Mouse (Mus musculus) myocyte (in vitro differentiated cells): ENCODE data around the gene Unc13c. TPM values are rescaled to one million over a fixed set of nuclear protein-coding genes. Genes with fewer than 3 reads are reported as not detected.

Experiments
- H3K27me3 ChIP-seq: one replicate; pipeline ENCODE4 v1.6.1; 2011; ENCODE audit not compliant: control insufficient read depth, insufficient read depth, insufficient read length
- H3K36me3 ChIP-seq: one replicate; pipeline ENCODE4 v1.6.1; 2011; ENCODE audit not compliant: control insufficient read depth, insufficient read depth
- H3K4me2 ChIP-seq: one replicate; pipeline ENCODE4 v1.6.1; 2011; ENCODE audit warnings: low read depth, control low read depth
- H3K4me3 ChIP-seq: one replicate; pipeline ENCODE4 v1.5.1; 2011; ENCODE audit warnings: mild to moderate bottlenecking, control low read depth, moderate library complexity
- H3K79me2 ChIP-seq: one replicate; pipeline ENCODE4 v1.6.1; 2011; ENCODE audit not compliant: control insufficient read depth, insufficient read depth
- H3ac ChIP-seq: one replicate; pipeline ENCODE4 v1.6.1; 2011; ENCODE audit not compliant: control insufficient read depth, insufficient read length
- CEBPB ChIP-seq: IDR thresholded peaks from 2 replicates; pipeline ENCODE4 v1.6.1; 2011; ENCODE audit warnings: mild to moderate bottlenecking, moderate library complexity; ENCODE audit not compliant: poor library complexity, insufficient read depth, severe bottlenecking
- E2F4 ChIP-seq: IDR thresholded peaks from one replicate; pipeline ENCODE4 v1.6.1; 2011; ENCODE audit warnings: mild to moderate bottlenecking, control low read depth, moderate library complexity; ENCODE audit not compliant: insufficient read depth
- MAX ChIP-seq: IDR thresholded peaks from one replicate; pipeline ENCODE4 v1.6.1; 2011; ENCODE audit warnings: low read depth, mild to moderate bottlenecking, control low read depth
- MYOD1 ChIP-seq, 3 experiments: IDR thresholded peaks; one replicate each; pipeline ENCODE4 v1.6.1; 2011; ENCODE audit warnings: control low read depth in 2 of 3, low read depth in 2 of 3, mild to moderate bottlenecking in 2 of 3, moderate library complexity in 1 of 3; ENCODE audit not compliant: insufficient read length in 2 of 3, control insufficient read depth in 1 of 3
- MYOG ChIP-seq, 3 experiments: IDR thresholded peaks; one replicate each; pipeline ENCODE4 v1.6.1; 2011; ENCODE audit warnings: control low read depth in 2 of 3, low read depth in 2 of 3, mild to moderate bottlenecking in 2 of 3; ENCODE audit not compliant: insufficient read length in 2 of 3, control insufficient read depth in 1 of 3, insufficient read depth in 1 of 3
- POLR2A ChIP-seq: IDR thresholded peaks from one replicate; pipeline ENCODE4 v1.6.1; 2011; ENCODE audit warnings: low read depth, mild to moderate bottlenecking, control low read depth, moderate library complexity; ENCODE audit not compliant: insufficient read length
- POLR2AphosphoS2 ChIP-seq: IDR thresholded peaks from one replicate; pipeline ENCODE4 v1.6.1; 2011; ENCODE audit warnings: low read depth, control low read depth; ENCODE audit not compliant: insufficient read length
- REST ChIP-seq: IDR thresholded peaks from one replicate; pipeline ENCODE4 v1.6.1; 2011; ENCODE audit warnings: mild to moderate bottlenecking, control low read depth, moderate library complexity; ENCODE audit not compliant: insufficient read depth, insufficient read length
- SRF ChIP-seq: IDR thresholded peaks from one replicate; pipeline ENCODE4 v1.6.1; 2011; ENCODE audit warnings: low read depth; ENCODE audit not compliant: control insufficient read depth, insufficient read length
- TCF12 ChIP-seq: IDR thresholded peaks from one replicate; pipeline ENCODE4 v1.6.1; 2011; ENCODE audit warnings: mild to moderate bottlenecking, control low read depth; ENCODE audit not compliant: poor library complexity, insufficient read depth, severe bottlenecking
- TCF3 ChIP-seq: IDR thresholded peaks from one replicate; pipeline ENCODE4 v1.6.1; 2011; ENCODE audit warnings: low read depth, control low read depth; ENCODE audit not compliant: insufficient read length
- USF1 ChIP-seq: IDR thresholded peaks from one replicate; pipeline ENCODE4 v1.6.1; 2011; ENCODE audit warnings: low read depth, mild to moderate bottlenecking, control low read depth, moderate library complexity
- polyA plus RNA-seq: library from polyadenylated mRNA; unstranded; fragments of >200 nt; fragmentation: generic; extraction: Trizol; gene quantifications from one replicate; pipeline ENCODE4 v1.2.1, GENCODE M21; 2012; ENCODE audit warnings: missing spikeins

The Unc13c gene
- polyA plus RNA-seq, 1 experiment, result 0.02 TPM

GRCm38 (mm10) chr9:73670040-73670439, 298.7 kb downstream of the Unc13c start:
- H3K4me2 ChIP-seq, result no peak overlapping the region
- TF ChIP-seq MYOG (IDR thresholded peaks at IDR 0.05; ENCODE audit: control insufficient read depth in 1 of 3, insufficient read depth in 1 of 3, insufficient read length in 2 of 3, low read depth in 2 of 3) (no peak), TCF12 (no peak), SRF (no peak), POLR2AphosphoS2 (no peak), MYOD1 (IDR thresholded peaks at IDR 0.05; ENCODE audit: control insufficient read depth in 1 of 3, insufficient read length in 2 of 3, low read depth in 2 of 3) (no peak)
- no peaks in the 10 kb centered on the region for H3K27me3 ChIP-seq
- no peaks in the 10 kb centered on the region for H3K79me2 ChIP-seq
- no peaks in the 10 kb centered on the region for H3K36me3 ChIP-seq
- no peak overlapping the region for H3K4me3 ChIP-seq
- H3ac ChIP-seq, result no peak overlapping the region

DNA sequence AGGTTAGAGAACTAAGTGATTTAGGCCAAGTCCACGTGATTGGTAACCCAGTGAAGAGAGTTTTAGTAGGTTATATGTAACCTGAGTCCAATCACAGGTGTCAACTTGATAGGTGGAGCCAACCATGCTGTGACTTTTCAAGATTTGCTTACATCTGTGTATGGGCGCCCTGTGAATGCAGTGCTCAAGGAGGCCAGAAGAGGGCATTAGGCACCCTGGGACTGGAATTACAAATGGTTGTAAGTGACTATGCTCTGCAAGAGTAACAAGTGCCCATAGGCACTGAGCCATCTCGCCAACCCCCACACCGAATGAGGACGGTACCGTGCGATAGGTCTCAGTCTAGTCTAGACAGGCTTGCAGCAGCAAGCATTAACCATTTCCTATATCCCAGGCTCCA, 305.9 kb downstream of the Unc13c start:
- Histone ChIP-seq H3K4me3 (no peak overlapping the region), H3K36me3 (no peaks in the 10 kb centered on the region), H3K79me2 (no peaks in the 10 kb centered on the region), H3ac (no peak overlapping the region), H3K27me3 (no peaks in the 10 kb centered on the region), H3K4me2 (no peak overlapping the region)
- TF ChIP-seq MYOG (IDR thresholded peaks at IDR 0.05; ENCODE audit: control insufficient read depth in 1 of 3, insufficient read depth in 1 of 3, insufficient read length in 2 of 3, low read depth in 2 of 3) (no peak), REST (no peak), USF1 (no peak)

DNA sequence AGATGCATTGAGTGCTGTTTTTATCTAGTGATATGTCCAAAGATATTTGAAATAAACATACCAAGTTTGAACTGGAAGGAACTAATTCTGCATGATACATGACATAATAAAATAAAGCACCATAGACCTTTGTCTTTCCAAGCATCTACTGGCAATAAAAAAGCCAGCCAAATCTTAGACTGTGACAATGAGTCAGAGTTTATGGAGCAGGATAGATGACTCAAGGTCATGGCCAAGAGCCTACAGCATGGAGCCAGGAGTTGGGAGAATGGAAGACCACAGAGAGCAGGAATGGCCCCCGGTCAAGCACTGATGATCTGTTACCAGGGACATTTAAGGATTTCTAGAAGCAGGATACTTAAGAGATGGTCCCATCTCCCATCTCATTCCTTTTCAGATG, 319.7 kb downstream of the Unc13c start:
- H3K36me3 ChIP-seq, result no peaks in the 10 kb centered on the region

GRCm38 (mm10) chr9:73638119-73638518, 330.6 kb downstream of the Unc13c start:
- Histone ChIP-seq H3K79me2 (no peaks in the 10 kb centered on the region), H3K36me3 (no peaks in the 10 kb centered on the region), H3K4me3 (no peak overlapping the region), H3K4me2 (no peak overlapping the region), H3ac (no peak overlapping the region), H3K27me3 (no peaks in the 10 kb centered on the region)
- TF ChIP-seq TCF3 (no peak), TCF12 (no peak), SRF (no peak), MYOD1 (IDR thresholded peaks at IDR 0.05; ENCODE audit: control insufficient read depth in 1 of 3, insufficient read length in 2 of 3, low read depth in 2 of 3) (no peak), REST (no peak), POLR2A (no peak), E2F4 (no peak), CEBPB (no peak), USF1 (no peak), MAX (no peak), POLR2AphosphoS2 (no peak), MYOG (IDR thresholded peaks at IDR 0.05; ENCODE audit: control insufficient read depth in 1 of 3, insufficient read depth in 1 of 3, insufficient read length in 2 of 3, low read depth in 2 of 3) (no peak)

More for the DNA sequence above, 319.7 kb downstream of the Unc13c start:
- Histone ChIP-seq H3K79me2 (no peaks in the 10 kb centered on the region), H3K4me2 (no peak overlapping the region), H3K4me3 (no peak overlapping the region), H3K27me3 (no peaks in the 10 kb centered on the region), H3ac (no peak overlapping the region)
- no peak for TF ChIP-seq MYOD1 (IDR thresholded peaks at IDR 0.05; ENCODE audit: control insufficient read depth in 1 of 3, insufficient read length in 2 of 3, low read depth in 2 of 3)
- no peak for TF ChIP-seq MYOG (IDR thresholded peaks at IDR 0.05; ENCODE audit: control insufficient read depth in 1 of 3, insufficient read depth in 1 of 3, insufficient read length in 2 of 3, low read depth in 2 of 3)
- no peak for TF ChIP-seq POLR2AphosphoS2
- no peak for TF ChIP-seq SRF
- TF ChIP-seq TCF3, result no peak
- TF ChIP-seq MAX, result no peak

DNA sequence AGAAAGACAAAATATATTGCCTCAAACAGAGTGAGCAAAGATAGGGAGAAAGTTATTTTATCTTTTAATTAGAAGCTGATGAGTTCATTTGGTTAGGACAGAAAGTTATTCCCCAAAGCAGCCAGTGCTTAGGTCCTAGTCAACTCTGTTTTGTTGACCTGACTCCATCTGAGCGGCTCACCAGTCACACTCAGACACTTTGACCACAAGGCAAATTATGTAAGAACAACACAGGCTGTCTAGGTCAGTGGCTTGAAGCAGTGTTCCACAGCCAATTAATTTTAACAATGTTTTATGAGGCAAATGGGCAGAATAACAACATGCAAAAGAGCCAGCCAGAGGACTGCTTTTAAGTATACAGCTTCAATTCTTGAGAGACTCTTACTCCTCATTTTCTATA, 343.6 kb downstream of the Unc13c start:
- H3ac ChIP-seq, result no peak overlapping the region
- no peaks in the 10 kb centered on the region for H3K36me3 ChIP-seq
- TF ChIP-seq MYOG (IDR thresholded peaks at IDR 0.05; ENCODE audit: control insufficient read depth in 1 of 3, insufficient read depth in 1 of 3, insufficient read length in 2 of 3, low read depth in 2 of 3) (no peak), MYOD1 (IDR thresholded peaks at IDR 0.05; ENCODE audit: control insufficient read depth in 1 of 3, insufficient read length in 2 of 3, low read depth in 2 of 3) (no peak), TCF12 (no peak), POLR2A (no peak), TCF3 (no peak), POLR2AphosphoS2 (no peak), SRF (no peak)
- H3K4me2 ChIP-seq, result no peak overlapping the region
- no peaks in the 10 kb centered on the region for H3K27me3 ChIP-seq
- H3K79me2 ChIP-seq, result no peaks in the 10 kb centered on the region
- no peak overlapping the region for H3K4me3 ChIP-seq
